Mouse (Mus musculus) kidney, embryonic 14.5 days (tissue): ENCODE measurements around the gene Hfe2. TPM values are rescaled to one million over a fixed set of nuclear protein-coding genes. Genes with fewer than 3 reads are reported as not detected.

Experiments
- ATAC-seq: fragments of 200-750 bp; cut with Nextera tagmentation; 2 replicates; pipeline ENCODE4 v1.8.0; 2017; ENCODE audit warnings: moderate number of reproducible peaks, mild to moderate bottlenecking, moderate TSS enrichment, moderate library complexity; ENCODE audit not compliant: low FRiP score, low TSS enrichment
- H3K27ac ChIP-seq: fragments of 300-500 bp; sonication (generic); 2 replicates; pipeline ENCODE4 v1.5.1; 2014; ENCODE audit warnings: low read depth, mild to moderate bottlenecking, low read length, moderate library complexity, mixed read lengths
- H3K27me3 ChIP-seq: fragments of 300-500 bp; sonication (generic); 2 replicates; pipeline ENCODE4 v1.6.1; 2014; ENCODE audit warnings: mild to moderate bottlenecking, low read length; ENCODE audit not compliant: control insufficient read depth, insufficient read depth
- H3K36me3 ChIP-seq: fragments of 300-500 bp; sonication (generic); 2 replicates; pipeline ENCODE4 v1.6.1; 2014; ENCODE audit warnings: low read length, mixed read lengths; ENCODE audit not compliant: control insufficient read depth, insufficient read depth
- H3K4me1 ChIP-seq: fragments of 300-500 bp; sonication (generic); 2 replicates; pipeline ENCODE4 v1.6.1; 2014; ENCODE audit warnings: low read length, mixed read lengths; ENCODE audit not compliant: control insufficient read depth, insufficient read depth
- H3K4me2 ChIP-seq: fragments of 300-500 bp; sonication (generic); replicated peaks from 2 replicates; pipeline ENCODE4 v1.6.1; 2014; ENCODE audit warnings: low read depth, mild to moderate bottlenecking, low read length
- H3K4me3 ChIP-seq: fragments of 300-500 bp; sonication (generic); 2 replicates; pipeline ENCODE4 v1.5.1; 2014; ENCODE audit warnings: mild to moderate bottlenecking, low read length
- H3K9ac ChIP-seq: fragments of 300-500 bp; sonication (generic); 2 replicates; pipeline ENCODE4 v1.6.1; 2014; ENCODE audit warnings: low read depth, mild to moderate bottlenecking, low read length, moderate library complexity
- H3K9me3 ChIP-seq: fragments of 300-500 bp; sonication (generic); 2 replicates; pipeline ENCODE4 v1.6.1; 2016; ENCODE audit warnings: low read length; ENCODE audit not compliant: control insufficient read depth
- WGBS: fragments of 180-500 bp; shearing (Covaris S2); extraction: QIAGEN DNeasy Blood & Tissue Kit; methylation state at CpG from one replicate; pipeline ENCODE4 v1.1.7; 2014; 5-methylcytosine and 5-hydroxymethylcytosine counted together
- polyA plus RNA-seq: library from polyadenylated mRNA; unstranded; fragments of >200 nt; fragmentation: Nextera tagmentation; extraction: Ambion mirVana; gene quantifications from 2 replicates; pipeline ENCODE4 v1.2.1, GENCODE M21; 2014

Gene Hfe2
- polyA plus RNA-seq, 1 experiment from 2014 or later, result 0.20 TPM

DNA sequence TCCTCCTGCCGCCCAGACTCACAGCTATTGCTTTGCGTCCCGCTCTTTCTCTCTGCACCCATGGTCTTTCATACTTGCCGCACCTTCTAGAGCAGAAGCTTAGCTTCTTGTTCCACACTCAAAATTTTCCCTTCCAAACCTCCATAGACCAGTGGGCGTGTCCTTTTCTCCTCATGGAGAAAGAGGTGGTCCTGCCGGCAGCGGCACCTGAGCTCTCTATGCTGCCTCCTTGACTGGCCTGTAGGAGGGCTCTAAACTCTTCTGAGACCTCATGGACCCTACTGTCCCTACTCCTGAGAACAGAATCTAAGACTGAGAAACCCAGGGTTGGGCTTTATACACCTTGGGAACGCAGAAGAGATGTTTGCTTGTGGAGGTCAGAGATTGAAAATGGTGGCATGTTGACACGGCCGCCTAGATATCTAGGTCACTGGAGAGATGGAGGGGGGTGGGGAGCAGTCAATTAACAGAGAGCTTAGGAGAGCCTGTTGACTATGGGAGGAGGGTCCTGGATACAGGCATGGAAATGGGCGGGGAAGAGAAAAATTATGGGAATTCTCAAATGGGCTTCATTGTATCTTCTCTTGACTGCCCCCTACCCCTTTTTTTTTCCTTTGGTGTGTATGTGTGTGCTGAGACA lies 45.1 kb downstream of the Hfe2 start:
- Histone ChIP-seq H3K4me2 (no peak overlapping the region), H3K36me3 (no peaks in the 10 kb centered on the region), H3K4me3 (no peak overlapping the region), H3K27ac (no peak overlapping the region), H3K27me3 (no peaks in the 10 kb centered on the region), H3K9ac (no peak overlapping the region), H3K4me1 (peaks cover under 1% of the 10 kb centered on the region; the same call in 1 of the 2 replicates), H3K9me3 (no peaks in the 10 kb centered on the region)
- WGBS, result 81% methylated on average over 11 of the region's 11 CpGs
- ATAC-seq, result no peak

GRCm38 (mm10) chr3:96570643-96571042 lies 45.7 kb downstream of the Hfe2 start:
- Histone ChIP-seq H3K4me3 (no peak overlapping the region), H3K36me3 (no peaks in the 10 kb centered on the region), H3K9me3 (no peaks in the 10 kb centered on the region), H3K27ac (no peak overlapping the region), H3K27me3 (no peaks in the 10 kb centered on the region), H3K4me1 (0 out of 2 replicates have a peak, but pooled peaks cover 3% of the 10 kb centered on the region), H3K4me2 (no peak overlapping the region), H3K9ac (no peak overlapping the region)
- ATAC-seq, result no peak
- WGBS, result 71% methylated on average over 7 of the region's 7 CpGs

GRCm38 (mm10) chr3:96571336-96571735 lies 46.4 kb downstream of the Hfe2 start:
- Histone ChIP-seq H3K9me3 (no peaks in the 10 kb centered on the region), H3K9ac (no peak overlapping the region), H3K4me3 (no peak overlapping the region), H3K27ac (no peak overlapping the region), H3K27me3 (no peaks in the 10 kb centered on the region), H3K4me1 (0 out of 2 replicates have a peak, but pooled peaks cover 6% of the 10 kb centered on the region), H3K36me3 (no peaks in the 10 kb centered on the region), H3K4me2 (no peak overlapping the region)
- no peak for ATAC-seq
- 82% methylated on average over 2 of the region's 2 CpGs for WGBS

DNA sequence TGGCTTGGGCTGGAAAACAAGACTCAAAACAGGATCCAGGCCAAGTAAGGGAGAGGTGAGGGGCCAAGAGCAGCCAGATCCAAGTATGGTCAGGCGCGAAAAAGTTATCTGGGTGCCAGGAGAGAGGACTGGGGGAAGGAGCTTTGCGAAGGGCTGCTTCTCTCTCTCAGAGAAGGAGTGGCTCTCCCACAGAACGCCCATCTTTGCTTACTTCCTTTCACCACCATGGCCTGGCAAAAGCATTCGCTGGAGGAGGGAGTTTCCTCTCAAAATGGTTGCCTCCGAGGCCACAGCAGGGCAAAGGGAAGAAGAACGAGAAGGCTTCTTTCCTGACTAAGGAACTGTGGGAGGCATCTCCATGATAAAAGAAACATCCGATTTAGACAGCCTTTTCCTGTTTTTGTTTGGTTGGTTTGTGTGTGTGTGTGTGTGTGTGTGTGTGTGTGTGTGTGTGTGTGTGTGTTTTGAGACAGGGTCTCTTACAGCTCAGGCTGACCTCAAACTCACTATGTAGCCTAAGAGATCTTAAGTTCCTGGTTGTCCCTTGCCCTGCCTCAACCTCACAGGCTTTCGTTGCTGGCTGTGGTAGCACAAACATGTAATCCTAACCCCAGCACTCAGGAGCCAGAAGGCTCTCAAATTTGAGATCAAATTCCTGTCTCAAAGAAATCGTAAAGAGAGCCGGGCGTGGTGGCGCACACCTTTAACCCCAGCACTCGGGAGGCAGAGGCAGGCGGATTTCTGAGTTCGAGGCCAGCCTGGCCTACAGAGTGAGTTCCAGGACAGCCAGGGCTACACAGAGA lies 47.1 kb downstream of the Hfe2 start:
- Histone ChIP-seq H3K4me2 (no peak overlapping the region), H3K4me3 (no peak overlapping the region), H3K9ac (no peak overlapping the region), H3K36me3 (no peaks in the 10 kb centered on the region), H3K9me3 (no peaks in the 10 kb centered on the region), H3K27ac (no peak overlapping the region; the same call in 1 of the 2 replicates), H3K27me3 (no peaks in the 10 kb centered on the region), H3K4me1 (peaks cover 6% of the 10 kb centered on the region)
- no peak for ATAC-seq
- 70% methylated on average over 16 of the region's 16 CpGs for WGBS

DNA sequence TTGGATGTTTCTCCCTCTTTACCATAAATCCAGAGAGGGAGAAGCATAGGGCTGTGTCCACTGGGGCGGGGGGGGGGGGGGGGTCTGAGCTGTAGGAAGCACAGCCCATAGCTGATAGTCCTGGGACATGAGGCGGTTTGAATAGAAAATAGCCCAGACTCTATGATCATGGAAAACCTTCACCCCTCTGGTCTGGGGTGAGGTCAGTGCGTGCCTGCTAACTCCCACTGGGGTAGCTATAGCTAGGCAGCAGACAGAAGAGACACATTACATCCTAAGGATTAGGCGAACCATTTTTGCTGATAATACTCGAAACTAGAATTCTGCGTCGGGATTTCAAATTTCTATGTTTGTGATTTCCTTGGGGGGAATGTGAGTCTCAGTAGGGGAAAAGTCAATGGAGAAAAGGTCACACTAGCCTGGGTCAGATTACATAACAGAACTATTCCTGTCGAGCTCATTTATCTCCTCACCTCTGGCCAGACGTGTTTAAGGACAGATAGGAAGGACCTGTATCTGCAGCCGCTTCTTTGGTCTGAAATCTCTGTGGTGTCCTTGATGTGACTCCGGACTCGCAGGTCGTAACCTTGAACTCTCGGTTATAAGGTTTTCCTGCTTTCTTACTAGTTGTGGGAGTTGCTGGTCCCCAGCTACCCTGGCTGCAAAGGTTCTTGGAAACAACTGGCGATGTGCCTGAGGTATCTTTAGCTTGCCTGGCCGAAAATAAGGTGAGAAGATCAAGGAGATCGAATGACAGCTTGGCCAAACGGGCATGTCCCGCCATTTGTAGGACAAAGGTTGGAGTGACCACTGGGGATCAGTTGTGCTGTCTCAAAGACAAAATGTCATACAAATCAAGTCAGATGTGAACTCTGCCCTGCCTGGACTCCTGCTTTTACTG lies 48.9 kb downstream of the Hfe2 start:
- H3K9me3 ChIP-seq, result no peaks in the 10 kb centered on the region
- H3K36me3 ChIP-seq, result no peaks in the 10 kb centered on the region
- ATAC-seq, result no peak
- WGBS, result 60% methylated on average over 18 of the region's 19 CpGs
- no peak overlapping the region for H3K27ac ChIP-seq
- peaks cover 14% of the 10 kb centered on the region for H3K4me1 ChIP-seq
- no peak overlapping the region for H3K9ac ChIP-seq
- no peak overlapping the region for H3K4me2 ChIP-seq
- H3K27me3 ChIP-seq, result no peaks in the 10 kb centered on the region
- H3K4me3 ChIP-seq, result no peak overlapping the region

- H3K9me3 ChIP-seq, result no peaks in the 10 kb centered on the region
- no peak overlapping the region for H3K4me3 ChIP-seq
- peaks cover 14% of the 10 kb centered on the region for H3K4me1 ChIP-seq
- no peak for ATAC-seq
- H3K27ac ChIP-seq, result peak overlapping the region; percentile 94
- H3K36me3 ChIP-seq, result no peaks in the 10 kb centered on the region
- WGBS, result 84% methylated on average over 8 of the region's 8 CpGs
- no peak overlapping the region; the same call in 1 of the 2 replicates for H3K4me2 ChIP-seq
- no peaks in the 10 kb centered on the region for H3K27me3 ChIP-seq
- H3K9ac ChIP-seq, result no peak overlapping the region
Observed at GRCm38 (mm10) chr3:96575272-96575984, 50.5 kb downstream of the Hfe2 start.

DNA sequence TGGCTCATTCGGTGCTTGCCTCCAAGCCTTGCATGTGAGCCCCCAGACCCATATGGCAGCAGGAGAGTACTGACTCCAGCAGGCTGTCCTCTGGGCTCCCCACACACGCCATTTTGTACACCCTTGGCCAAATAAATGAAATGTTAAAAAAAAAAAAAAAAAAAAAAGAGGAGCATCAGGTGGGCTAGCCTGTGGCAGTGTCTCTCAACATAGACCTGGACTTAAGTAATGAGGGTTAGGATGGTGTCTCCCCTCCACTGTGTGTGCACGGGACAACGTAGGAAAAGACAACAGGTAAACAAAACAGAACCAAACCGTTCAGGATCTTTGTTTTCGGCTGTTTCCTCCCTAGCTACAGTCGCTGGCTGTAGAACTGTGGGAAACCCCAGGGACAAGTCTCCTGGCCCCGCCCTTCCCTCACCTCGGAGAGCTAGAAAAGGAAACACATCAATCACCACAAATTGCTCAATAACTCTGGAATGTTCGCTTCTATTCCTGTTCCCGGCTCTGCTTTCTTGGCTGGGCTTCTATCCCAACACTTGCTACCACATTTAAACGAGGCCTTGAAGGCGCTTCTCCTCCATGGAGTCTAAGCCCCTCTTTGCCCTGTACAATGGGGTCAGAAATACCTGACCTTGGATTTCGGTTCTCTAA lies 51.2 kb downstream of the Hfe2 start:
- H3K4me2 ChIP-seq, result peak overlapping the region; percentile 35
- 28% methylated on average over 14 of the region's 14 CpGs for WGBS
- H3K4me3 ChIP-seq, result peak overlapping the region; percentile 6; the same call in 1 of the 2 replicates
- no peaks in the 10 kb centered on the region for H3K27me3 ChIP-seq
- H3K9ac ChIP-seq, result no peak overlapping the region
- peak; percentile 28 for ATAC-seq
- H3K27ac ChIP-seq, result peak overlapping the region; percentile 94
- no peaks in the 10 kb centered on the region for H3K36me3 ChIP-seq
- H3K4me1 ChIP-seq, result peaks cover 18% of the 10 kb centered on the region
- no peaks in the 10 kb centered on the region for H3K9me3 ChIP-seq
